Mouse (Mus musculus): ENCODE measurements around the gene Neil1. TPM values are rescaled to one million over a fixed set of nuclear protein-coding genes. Genes with fewer than 3 reads are reported as not detected.

Neil1 gene
- polyA plus RNA-seq, 1 experiment from 2014 or later = 34.7 TPM

DNA sequence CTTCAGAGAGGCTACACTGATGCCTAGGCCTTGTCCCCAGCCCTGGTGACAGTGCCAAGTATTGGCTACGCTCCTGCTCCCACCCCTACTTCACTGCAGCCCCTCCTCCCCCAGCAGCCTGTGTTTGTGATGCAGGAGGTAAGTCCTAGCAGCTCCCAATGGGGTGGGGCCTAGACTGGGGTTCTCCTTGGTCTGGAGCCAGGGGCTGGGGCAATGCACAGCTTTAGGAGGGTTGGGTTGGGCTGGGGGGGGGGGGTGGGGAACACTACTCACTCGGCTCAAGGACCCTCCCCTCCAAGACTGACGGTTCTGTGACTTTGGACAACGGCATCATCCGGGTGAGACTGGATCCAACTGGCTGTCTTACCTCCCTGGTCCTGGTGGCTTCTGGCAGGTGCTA lies 8.5 kb downstream of the Neil1 start:
- DNase-seq (ENCODE audit: low spot score) = no peak

DNA sequence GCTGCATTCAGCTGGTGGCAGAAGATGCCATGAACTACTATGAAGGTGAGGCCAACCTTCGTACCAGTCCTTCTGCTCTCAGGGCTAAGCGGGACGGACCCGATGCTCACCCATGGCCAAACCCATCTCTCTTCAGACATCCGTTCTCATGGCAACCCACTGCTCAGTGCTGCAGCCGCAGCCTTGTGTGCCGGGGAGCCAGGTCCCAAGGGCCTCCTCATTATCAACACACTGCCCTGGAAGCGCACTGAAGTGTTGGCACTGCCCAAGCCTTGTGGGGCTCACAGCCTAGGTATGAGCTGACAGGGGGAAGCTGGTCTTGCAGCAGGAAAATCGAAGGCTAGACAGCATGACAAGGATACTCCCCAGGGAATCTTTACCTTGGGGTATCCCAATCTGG lies 9.0 kb downstream of the Neil1 start:
- DNase-seq (ENCODE audit: low spot score) = no peak

DNA sequence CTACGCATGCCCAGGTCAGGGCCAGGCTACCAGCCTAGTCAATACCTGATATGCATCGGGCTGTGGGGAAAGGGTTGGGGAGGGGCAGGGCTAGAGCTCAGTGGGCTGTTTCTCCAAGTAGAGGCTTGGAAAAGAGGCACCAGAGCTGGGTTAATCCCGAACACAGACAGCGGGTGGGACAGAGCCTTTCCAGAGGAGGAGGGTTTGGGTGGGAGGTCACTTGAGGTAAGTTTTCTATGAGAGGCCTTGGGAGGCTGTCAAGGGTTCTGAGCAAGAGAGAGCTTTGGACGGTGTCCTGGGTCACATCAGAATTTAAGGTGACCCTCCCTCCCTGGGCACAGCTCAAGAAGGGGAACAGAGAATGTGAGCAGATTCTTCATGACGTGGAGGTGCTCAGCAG lies 9.6 kb downstream of the Neil1 start:
- no peak for DNase-seq (ENCODE audit: low spot score)

DNA sequence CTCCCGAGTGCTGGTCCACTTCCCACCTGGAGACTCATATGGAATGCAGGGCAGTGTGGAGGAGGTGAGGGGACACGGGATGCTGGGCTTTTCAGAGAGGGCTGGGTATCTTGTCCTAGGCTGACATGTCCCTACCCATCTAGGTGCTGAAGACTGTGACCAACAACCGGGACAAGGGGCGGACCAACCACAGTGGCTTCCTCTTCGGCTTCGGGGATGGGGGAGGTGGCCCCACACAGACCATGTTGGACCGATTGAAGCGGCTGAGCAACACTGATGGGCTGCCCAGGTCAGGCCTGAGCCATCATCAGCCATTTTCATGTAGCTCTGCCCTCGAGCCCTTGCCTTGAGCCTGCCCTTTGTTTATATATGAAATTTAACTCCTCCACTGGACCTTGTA lies 10.3 kb downstream of the Neil1 start:
- DNase-seq (ENCODE audit: low spot score) = no peak

DNA sequence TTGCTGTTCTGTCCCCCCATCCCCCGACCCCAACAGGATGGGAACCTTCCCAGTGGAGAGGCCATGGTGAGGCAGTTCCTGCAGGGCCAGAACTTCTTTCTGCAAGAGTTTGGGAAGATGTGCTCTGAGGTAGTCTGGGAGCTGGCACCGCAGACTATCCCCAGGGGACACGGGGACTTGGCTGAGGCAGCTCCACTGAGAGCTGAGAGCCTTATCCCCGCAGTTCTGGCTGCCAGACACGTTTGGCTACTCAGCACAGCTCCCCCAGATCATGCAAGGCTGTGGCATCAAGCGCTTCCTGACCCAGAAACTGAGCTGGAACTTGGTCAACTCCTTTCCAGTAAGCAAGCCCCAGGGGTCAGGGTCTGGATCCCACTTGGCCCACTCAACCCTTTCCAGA lies 10.9 kb downstream of the Neil1 start:
- no peak for DNase-seq (ENCODE audit: low spot score)

DNA sequence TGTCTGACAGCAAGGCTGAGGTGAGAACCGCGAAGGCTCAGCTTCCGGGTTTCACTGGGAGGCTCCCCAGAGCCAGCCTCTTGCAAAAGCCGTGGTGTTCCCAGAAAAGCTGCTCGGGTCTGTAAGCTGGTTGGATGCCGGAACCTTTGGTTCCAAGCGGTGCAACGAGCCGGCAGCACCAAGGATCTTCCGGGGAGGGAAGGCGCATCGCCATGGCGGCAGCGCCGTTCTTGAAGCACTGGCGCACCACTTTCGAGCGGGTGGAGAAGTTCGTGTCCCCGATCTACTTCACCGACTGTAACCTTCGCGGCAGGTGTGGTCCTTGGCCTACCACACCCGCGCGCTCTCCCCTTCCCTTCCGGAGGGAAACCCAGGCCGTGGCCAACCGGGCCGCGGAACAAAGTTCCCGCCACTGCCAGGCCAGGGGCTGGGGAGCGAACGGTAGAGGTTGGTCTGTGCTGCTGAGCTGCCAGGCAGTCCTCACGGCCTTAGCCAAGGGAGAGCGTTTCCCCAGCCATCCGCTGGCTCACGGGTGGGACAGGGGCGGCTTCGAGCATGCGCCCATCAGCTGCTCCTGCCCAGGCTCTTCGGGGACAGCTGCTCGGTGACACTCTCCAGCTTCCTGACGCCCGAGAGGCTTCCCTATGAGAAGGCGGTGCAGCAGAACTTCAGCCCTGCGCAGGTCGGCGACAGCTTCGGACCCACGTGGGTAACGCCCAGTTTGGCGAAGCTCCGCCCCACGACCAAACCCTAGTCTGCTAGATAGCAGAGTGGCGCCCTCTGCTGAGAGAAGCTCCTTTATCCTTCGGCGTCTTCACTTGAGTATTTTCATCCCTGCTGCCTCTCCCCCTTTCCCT lies 17.3 kb downstream of the Neil1 start, which contains the start of gene Man2c1:
Gene Man2c1 (plus strand): TSS at position 114 of the 857 bp plus-strand sequence.
- peak; percentile 93 for DNase-seq (ENCODE audit: low spot score)

DNA sequence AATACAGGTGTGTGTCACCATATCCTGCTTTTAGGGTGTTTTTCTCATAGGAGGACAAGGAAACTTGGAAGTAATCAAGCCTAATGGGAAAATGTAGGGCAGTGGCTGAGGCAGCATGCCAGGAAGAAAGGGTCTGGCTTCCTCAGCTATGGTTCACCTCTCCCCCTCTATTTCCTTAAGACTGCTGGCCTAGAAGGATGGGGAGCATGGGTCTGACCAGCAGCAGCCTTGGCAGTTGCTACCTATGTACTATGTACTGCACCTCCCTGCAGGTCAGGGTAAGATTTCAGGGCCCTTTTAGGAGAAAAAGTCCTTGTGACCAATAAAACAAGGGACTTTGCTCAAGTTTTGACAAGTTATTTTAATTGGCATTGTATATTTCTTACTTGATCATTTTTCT lies 18.5 kb downstream of the Neil1 start:
- no peak for DNase-seq (ENCODE audit: low spot score)

DNA sequence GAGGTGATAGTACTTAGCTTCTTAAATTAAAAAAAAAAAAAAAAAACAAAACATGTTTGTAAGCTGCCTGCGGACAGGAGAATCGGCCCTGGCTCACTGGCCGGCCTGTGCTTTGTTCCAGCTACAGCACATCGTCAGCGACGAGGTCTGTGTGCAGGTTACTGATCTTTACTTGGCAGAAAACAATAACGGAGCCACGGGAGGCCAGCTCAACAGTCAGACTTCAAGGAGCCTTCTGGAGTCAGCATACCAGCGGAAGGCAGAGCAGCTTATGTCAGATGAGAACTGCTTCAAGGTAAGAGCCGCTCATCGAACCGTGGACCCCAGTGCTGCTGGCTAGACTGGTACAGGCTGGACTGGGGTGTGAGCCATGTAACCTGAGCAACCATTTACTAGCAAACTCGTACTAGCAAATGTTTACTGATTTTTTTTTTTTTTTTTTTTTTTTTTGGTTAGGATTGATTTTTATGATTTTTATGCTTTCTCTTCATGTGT lies 30.8 kb downstream of the Neil1 start:
- DNase-seq (ENCODE audit: low spot score) = no peak

Other genes with a start within 250 kb of the Neil1 start
- 4.7 and 5.1 TPM in 2 replicates for gene Snx33, start 219.9 kb downstream of the Neil1 start, polyA plus RNA-seq (2015; fragmentation: Nextera tagmentation; extraction: Ambion mirVana)
- 154 and 160 TPM in 2 replicates for gene Imp3, start 210.8 kb downstream of the Neil1 start, polyA plus RNA-seq (2015; fragmentation: Nextera tagmentation; extraction: Ambion mirVana)
- 20.9 and 23.6 TPM in 2 replicates for gene Snupn, start 197.4 kb downstream of the Neil1 start, polyA plus RNA-seq (2015; fragmentation: Nextera tagmentation; extraction: Ambion mirVana)
- 9.3 and 10.6 TPM in 2 replicates for gene Ptpn9, start 153.4 kb downstream of the Neil1 start, polyA plus RNA-seq (2015; fragmentation: Nextera tagmentation; extraction: Ambion mirVana)
- gene Sin3a, start 76.3 kb downstream of the Neil1 start, polyA plus RNA-seq (2015; fragmentation: Nextera tagmentation; extraction: Ambion mirVana) = 25.3 and 26.6 TPM in 2 replicates
- gene Man2c1, start 17.6 kb downstream of the Neil1 start, polyA plus RNA-seq (2015; fragmentation: Nextera tagmentation; extraction: Ambion mirVana) = 36.6 and 37.6 TPM in 2 replicates
- gene Commd4, start 10.0 kb upstream of the Neil1 start, polyA plus RNA-seq (2015; fragmentation: Nextera tagmentation; extraction: Ambion mirVana) = 181 and 201 TPM in 2 replicates
- 0.04 TPM in 1 of 2 replicates, not detected in the other for gene Trcg1, start 88.3 kb upstream of the Neil1 start, polyA plus RNA-seq (2015; fragmentation: Nextera tagmentation; extraction: Ambion mirVana)
- gene 1700017B05Rik, start 114.3 kb upstream of the Neil1 start, polyA plus RNA-seq (2015; fragmentation: Nextera tagmentation; extraction: Ambion mirVana) = 29.3 and 30.0 TPM in 2 replicates

Measured in thymus, postnatal 0 days (tissue).